Mouse (Mus musculus) neural tube, embryonic 15.5 days (tissue): ENCODE measurements at regions not wholly inside any gene's neighbourhood (a gene's known extent, or its start where the extent isn't known, plus 50 kb on each side); places are given as distances from the start of the nearest gene placed in this dataset.

Experiments used
- ATAC-seq: fragments of 200-750 bp; cut with Nextera tagmentation; 2 replicates; pipeline ENCODE4 v1.8.0; 2017; ENCODE audit warnings: mild to moderate bottlenecking, moderate TSS enrichment, moderate library complexity; ENCODE audit not compliant: low FRiP score
- H3K27ac ChIP-seq: fragments of 300-500 bp; sonication (generic); replicated peaks from 2 replicates; pipeline ENCODE4 v1.5.1; 2015; ENCODE audit warnings: mild to moderate bottlenecking, inconsistent platforms
- H3K27me3 ChIP-seq: fragments of 300-500 bp; sonication (generic); replicated peaks from 2 replicates; pipeline ENCODE4 v1.6.1; 2015; ENCODE audit warnings: inconsistent platforms
- H3K36me3 ChIP-seq: fragments of 300-500 bp; sonication (generic); 2 replicates; pipeline ENCODE4 v1.6.1; 2015; ENCODE audit warnings: inconsistent platforms
- H3K4me1 ChIP-seq: fragments of 300-500 bp; sonication (generic); 2 replicates; pipeline ENCODE4 v1.6.1; 2015; ENCODE audit warnings: inconsistent platforms
- H3K4me2 ChIP-seq: fragments of 300-500 bp; sonication (generic); 2 replicates; pipeline ENCODE4 v1.6.1; 2015; ENCODE audit warnings: inconsistent platforms, mild to moderate bottlenecking, moderate library complexity
- H3K4me3 ChIP-seq: fragments of 300-500 bp; sonication (generic); replicated peaks from 2 replicates; pipeline ENCODE4 v1.5.1; 2015; ENCODE audit warnings: mild to moderate bottlenecking, inconsistent platforms
- H3K9ac ChIP-seq: fragments of 300-500 bp; sonication (generic); replicated peaks from 2 replicates; pipeline ENCODE4 v1.6.1; 2015; ENCODE audit warnings: mild to moderate bottlenecking, inconsistent platforms
- H3K9me3 ChIP-seq: fragments of 300-500 bp; sonication (generic); replicated peaks from 2 replicates; pipeline ENCODE4 v1.6.1; 2016; ENCODE audit warnings: inconsistent platforms
- WGBS: fragments of 180-500 bp; shearing (Covaris S2); methylation state at CpG from one replicate; pipeline ENCODE4 v1.1.7; 2015; ENCODE audit warnings: mixed read lengths; 5-methylcytosine and 5-hydroxymethylcytosine counted together

- H3K36me3 ChIP-seq, result no peaks in the 10 kb centered on the region
- H3K4me2 ChIP-seq, result no peak overlapping the region
- no peaks in the 10 kb centered on the region for H3K9me3 ChIP-seq
- ATAC-seq, result peak; percentile 73
- 0 out of 2 replicates have a peak overlapping the region, but pooled peaks have one; percentile 54 for H3K27ac ChIP-seq
- no peak overlapping the region for H3K4me3 ChIP-seq
- no peaks in the 10 kb centered on the region for H3K27me3 ChIP-seq
- WGBS, result 61% methylated on average over 7 of the region's 7 CpGs
- H3K9ac ChIP-seq, result no peak overlapping the region
- H3K4me1 ChIP-seq, result peaks cover 5% of the 10 kb centered on the region; the same call in 1 of the 2 replicates
These were observed 854.7 kb upstream of the Stxbp6 start for GRCm38 (mm10) chr12:45929001-45929759.
